Mouse (Mus musculus): ENCODE results near the gene Chat. TPM values are rescaled to one million over a fixed set of nuclear protein-coding genes. Genes with fewer than 3 reads are reported as not detected.

Gene Chat
- total and polyA plus RNA-seq, 2 experiments, result not detected

- WGBS, result 7% methylated on average over 5 of the region's 5 CpGs
- Histone ChIP-seq H3K4me3 (ENCODE audit: insufficient read depth, low read depth, low read length) (no peak overlapping the region), H3K79me2 (ENCODE audit: control insufficient read depth, insufficient read depth, low read length) (no peaks in the 10 kb centered on the region), H3K27ac (replicated peaks; ENCODE audit: insufficient read depth, low read depth, low read length) (no peak overlapping the region), H3K27me3 (ENCODE audit: control insufficient read depth, insufficient read depth, low read length) (peaks cover 23% of the 10 kb centered on the region), H3K36me3 (ENCODE audit: control insufficient read depth, insufficient read depth, low read length) (no peaks in the 10 kb centered on the region), H3K4me1 (ENCODE audit: control insufficient read depth, insufficient read depth, low read length) (no peaks in the 10 kb centered on the region), H3K9ac (ENCODE audit: low read depth, low read length) (no peak overlapping the region)
- DNase-seq (ENCODE audit: extremely low read depth, low read depth, low spot score), result no peak
- TF ChIP-seq POLR2A (IDR thresholded peaks at IDR 0.05; ENCODE audit: extremely low read depth, insufficient read depth, low read length) (no peak), CTCF (IDR thresholded peaks at IDR 0.05; ENCODE audit: low read depth, low read length) (no peak)
These were observed 1.8 kb upstream of the Chat start for GRCm38 (mm10) chr14:32467606-32468005.

GRCm38 (mm10) chr14:32465506-32465870, 301 bp downstream of the Chat start:
- Histone ChIP-seq H3K9ac (ENCODE audit: low read depth, low read length) (no peak overlapping the region), H3K4me3 (ENCODE audit: insufficient read depth, low read depth, low read length) (no peak overlapping the region), H3K36me3 (ENCODE audit: control insufficient read depth, insufficient read depth, low read length) (no peaks in the 10 kb centered on the region), H3K4me1 (ENCODE audit: control insufficient read depth, insufficient read depth, low read length) (no peaks in the 10 kb centered on the region), H3K27ac (replicated peaks; ENCODE audit: insufficient read depth, low read depth, low read length) (no peak overlapping the region), H3K27me3 (ENCODE audit: control insufficient read depth, insufficient read depth, low read length) (peaks cover 24% of the 10 kb centered on the region), H3K79me2 (ENCODE audit: control insufficient read depth, insufficient read depth, low read length) (no peaks in the 10 kb centered on the region)
- no peak for DNase-seq (ENCODE audit: extremely low read depth, low read depth, low spot score)
- WGBS, result 4% methylated on average over 9 of the region's 11 CpGs
- no peak for TF ChIP-seq POLR2A (IDR thresholded peaks at IDR 0.05; ENCODE audit: extremely low read depth, insufficient read depth, low read length)
- no peak for TF ChIP-seq CTCF (IDR thresholded peaks at IDR 0.05; ENCODE audit: low read depth, low read length)

- H3K79me2 ChIP-seq (ENCODE audit: control insufficient read depth, insufficient read depth, low read length), result no peaks in the 10 kb centered on the region
- no peak for TF ChIP-seq CTCF (IDR thresholded peaks at IDR 0.05; ENCODE audit: low read depth, low read length)
- TF ChIP-seq POLR2A (IDR thresholded peaks at IDR 0.05; ENCODE audit: extremely low read depth, insufficient read depth, low read length), result no peak
- WGBS, result 2% methylated on average over 64 of the region's 70 CpGs
- no peaks in the 10 kb centered on the region for H3K4me1 ChIP-seq (ENCODE audit: control insufficient read depth, insufficient read depth, low read length)
- peaks cover 27% of the 10 kb centered on the region for H3K27me3 ChIP-seq (ENCODE audit: control insufficient read depth, insufficient read depth, low read length)
- no peak within 1 kb of the TSS for H3K9ac ChIP-seq (ENCODE audit: low read depth, low read length)
- H3K27ac ChIP-seq (replicated peaks; ENCODE audit: insufficient read depth, low read depth, low read length), result no peak within 1 kb of the TSS
- H3K4me3 ChIP-seq (ENCODE audit: insufficient read depth, low read depth, low read length), result no peak within 1 kb of the TSS
- H3K36me3 ChIP-seq (ENCODE audit: control insufficient read depth, insufficient read depth, low read length), result no peaks in the 10 kb centered on the region
- DNase-seq (ENCODE audit: extremely low read depth, low read depth, low spot score), result no peak
These were observed 936 bp downstream of the Chat start, which contains the start of gene Slc18a3 for GRCm38 (mm10) chr14:32464601-32465505. Gene Slc18a3, minus strand, starts transcription at chr14:32464850.

- peaks cover 27% of the 10 kb centered on the region for H3K27me3 ChIP-seq (ENCODE audit: control insufficient read depth, insufficient read depth, low read length)
- no peaks in the 10 kb centered on the region for H3K4me1 ChIP-seq (ENCODE audit: control insufficient read depth, insufficient read depth, low read length)
- TF ChIP-seq POLR2A (IDR thresholded peaks at IDR 0.05; ENCODE audit: extremely low read depth, insufficient read depth, low read length), result no peak
- TF ChIP-seq CTCF (IDR thresholded peaks at IDR 0.05; ENCODE audit: low read depth, low read length), result no peak
- no peaks in the 10 kb centered on the region for H3K79me2 ChIP-seq (ENCODE audit: control insufficient read depth, insufficient read depth, low read length)
- no peak overlapping the region for H3K9ac ChIP-seq (ENCODE audit: low read depth, low read length)
- WGBS, result 6% methylated on average over 74 of the region's 74 CpGs
- H3K27ac ChIP-seq (replicated peaks; ENCODE audit: insufficient read depth, low read depth, low read length), result no peak overlapping the region
- DNase-seq (ENCODE audit: extremely low read depth, low read depth, low spot score), result no peak
- no peaks in the 10 kb centered on the region for H3K36me3 ChIP-seq (ENCODE audit: control insufficient read depth, insufficient read depth, low read length)
- H3K4me3 ChIP-seq (ENCODE audit: insufficient read depth, low read depth, low read length), result no peak overlapping the region
These were observed 2.4 kb downstream of the Chat start for GRCm38 (mm10) chr14:32463211-32464040.

- Histone ChIP-seq H3K27me3 (ENCODE audit: control insufficient read depth, insufficient read depth, low read length) (no peaks in the 10 kb centered on the region), H3K36me3 (ENCODE audit: control insufficient read depth, insufficient read depth, low read length) (no peaks in the 10 kb centered on the region), H3K4me3 (ENCODE audit: insufficient read depth, low read depth, low read length) (no peak overlapping the region), H3K9ac (ENCODE audit: low read depth, low read length) (no peak overlapping the region), H3K4me1 (ENCODE audit: control insufficient read depth, insufficient read depth, low read length) (no peaks in the 10 kb centered on the region), H3K79me2 (ENCODE audit: control insufficient read depth, insufficient read depth, low read length) (no peaks in the 10 kb centered on the region), H3K27ac (replicated peaks; ENCODE audit: insufficient read depth, low read depth, low read length) (no peak overlapping the region)
- 15% methylated on average over 4 of the region's 4 CpGs for WGBS
- no peak for TF ChIP-seq CTCF (IDR thresholded peaks at IDR 0.05; ENCODE audit: low read depth, low read length)
- no peak for TF ChIP-seq POLR2A (IDR thresholded peaks at IDR 0.05; ENCODE audit: extremely low read depth, insufficient read depth, low read length)
- DNase-seq (ENCODE audit: extremely low read depth, low read depth, low spot score), result no peak
These were observed 13.2 kb downstream of the Chat start for GRCm38 (mm10) chr14:32452552-32452951.
